Mouse (Mus musculus): Measurements from ENCODE around the gene Foxf1. TPM values are rescaled to one million over a fixed set of nuclear protein-coding genes. Genes with fewer than 3 reads are reported as not detected.
A peak's percentile ranks its signal among the peaks of the same experiment; 100 is the strongest.

Foxf1 gene
- polyA plus RNA-seq, 1 experiment: not detected

GRCm38 (mm10) chr8:121093496-121093895 lies 9.3 kb downstream of the Foxf1 start:
- Histone ChIP-seq H3ac (ENCODE audit: control insufficient read depth, insufficient read length) (no peak overlapping the region), H3K4me2 (ENCODE audit: low read depth) (no peak overlapping the region), H3K27me3 (ENCODE audit: control insufficient read depth, insufficient read depth, insufficient read length) (peaks cover 54% of the 10 kb centered on the region), H3K79me2 (ENCODE audit: control insufficient read depth, insufficient read depth) (no peaks in the 10 kb centered on the region), H3K4me3 (no peak overlapping the region), H3K36me3 (ENCODE audit: control insufficient read depth, insufficient read depth) (no peaks in the 10 kb centered on the region)
- TF ChIP-seq TCF12 (IDR thresholded peaks at IDR 0.05; ENCODE audit: insufficient read depth, poor library complexity, severe bottlenecking) (no peak), E2F4 (IDR thresholded peaks at IDR 0.05; ENCODE audit: insufficient read depth) (no peak), USF1 (IDR thresholded peaks at IDR 0.05; ENCODE audit: low read depth) (no peak), REST (IDR thresholded peaks at IDR 0.05; ENCODE audit: insufficient read depth, insufficient read length) (no peak), MAX (IDR thresholded peaks at IDR 0.05; ENCODE audit: low read depth) (no peak), MYOG (IDR thresholded peaks at IDR 0.05; ENCODE audit: control insufficient read depth in 1 of 3, insufficient read depth in 1 of 3, insufficient read length in 2 of 3, low read depth in 2 of 3) (no peak), CEBPB (IDR thresholded peaks at IDR 0.05; ENCODE audit: insufficient read depth, poor library complexity, severe bottlenecking) (no peak), SRF (IDR thresholded peaks at IDR 0.05; ENCODE audit: control insufficient read depth, insufficient read length, low read depth) (no peak), TCF3 (IDR thresholded peaks at IDR 0.05; ENCODE audit: insufficient read length, low read depth) (no peak), POLR2A (IDR thresholded peaks at IDR 0.05; ENCODE audit: insufficient read length, low read depth) (no peak), POLR2AphosphoS2 (IDR thresholded peaks at IDR 0.05; ENCODE audit: insufficient read length, low read depth) (no peak), MYOD1 (IDR thresholded peaks at IDR 0.05; ENCODE audit: control insufficient read depth in 1 of 3, insufficient read length in 2 of 3, low read depth in 2 of 3) (no peak)

DNA sequence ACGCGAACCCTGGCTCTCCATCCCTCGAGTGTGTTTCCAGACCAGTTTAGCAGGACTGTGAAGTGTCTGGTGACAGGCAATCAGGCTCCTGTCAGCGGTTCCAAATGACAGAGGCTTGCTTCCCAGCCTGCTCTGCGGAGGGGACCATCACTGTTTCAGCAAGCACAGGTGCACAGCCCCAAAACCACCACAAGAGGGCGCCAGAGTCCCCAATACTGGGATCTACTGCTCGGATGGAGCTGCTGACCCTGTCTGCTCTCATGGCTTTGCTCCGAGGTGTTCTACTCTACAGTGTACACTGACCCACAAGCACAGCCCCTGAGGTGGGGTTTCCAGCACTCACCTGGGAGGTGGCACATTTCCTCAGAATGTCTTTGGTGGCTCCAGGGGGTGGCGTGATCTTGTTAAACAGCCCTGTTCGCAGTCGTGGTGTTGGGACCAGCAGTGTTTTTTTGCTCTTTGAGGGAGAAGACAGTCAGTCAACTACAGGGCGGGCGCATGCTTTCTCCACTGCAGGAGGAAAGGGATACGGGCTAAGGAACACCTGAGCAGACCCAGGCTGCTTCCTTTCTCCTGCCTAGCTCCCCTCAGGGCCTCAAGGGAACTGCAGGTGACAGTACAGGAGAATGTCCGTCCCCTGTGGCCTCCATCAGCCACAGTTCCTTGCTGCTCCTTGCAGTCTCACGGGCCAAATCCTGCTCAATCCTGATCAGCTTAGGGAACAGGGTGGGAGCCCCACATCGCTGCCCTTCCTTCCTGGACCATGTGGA lies 20.0 kb downstream of the Foxf1 start:
- Histone ChIP-seq H3K4me2 (ENCODE audit: low read depth) (no peak overlapping the region), H3K36me3 (ENCODE audit: control insufficient read depth, insufficient read depth) (peaks cover 17% of the 10 kb centered on the region), H3K4me3 (no peak overlapping the region), H3ac (ENCODE audit: control insufficient read depth, insufficient read length) (no peak overlapping the region), H3K79me2 (ENCODE audit: control insufficient read depth, insufficient read depth) (peaks cover 16% of the 10 kb centered on the region), H3K27me3 (ENCODE audit: control insufficient read depth, insufficient read depth, insufficient read length) (no peaks in the 10 kb centered on the region)
- no peak for TF ChIP-seq POLR2A (IDR thresholded peaks at IDR 0.05; ENCODE audit: insufficient read length, low read depth)
- TF ChIP-seq MYOD1 (IDR thresholded peaks at IDR 0.05; ENCODE audit: control insufficient read depth in 1 of 3, insufficient read length in 2 of 3, low read depth in 2 of 3): no peak
- TF ChIP-seq USF1 (IDR thresholded peaks at IDR 0.05; ENCODE audit: low read depth): no peak
- TF ChIP-seq E2F4 (IDR thresholded peaks at IDR 0.05; ENCODE audit: insufficient read depth): no peak
- no peak for TF ChIP-seq REST (IDR thresholded peaks at IDR 0.05; ENCODE audit: insufficient read depth, insufficient read length)

DNA sequence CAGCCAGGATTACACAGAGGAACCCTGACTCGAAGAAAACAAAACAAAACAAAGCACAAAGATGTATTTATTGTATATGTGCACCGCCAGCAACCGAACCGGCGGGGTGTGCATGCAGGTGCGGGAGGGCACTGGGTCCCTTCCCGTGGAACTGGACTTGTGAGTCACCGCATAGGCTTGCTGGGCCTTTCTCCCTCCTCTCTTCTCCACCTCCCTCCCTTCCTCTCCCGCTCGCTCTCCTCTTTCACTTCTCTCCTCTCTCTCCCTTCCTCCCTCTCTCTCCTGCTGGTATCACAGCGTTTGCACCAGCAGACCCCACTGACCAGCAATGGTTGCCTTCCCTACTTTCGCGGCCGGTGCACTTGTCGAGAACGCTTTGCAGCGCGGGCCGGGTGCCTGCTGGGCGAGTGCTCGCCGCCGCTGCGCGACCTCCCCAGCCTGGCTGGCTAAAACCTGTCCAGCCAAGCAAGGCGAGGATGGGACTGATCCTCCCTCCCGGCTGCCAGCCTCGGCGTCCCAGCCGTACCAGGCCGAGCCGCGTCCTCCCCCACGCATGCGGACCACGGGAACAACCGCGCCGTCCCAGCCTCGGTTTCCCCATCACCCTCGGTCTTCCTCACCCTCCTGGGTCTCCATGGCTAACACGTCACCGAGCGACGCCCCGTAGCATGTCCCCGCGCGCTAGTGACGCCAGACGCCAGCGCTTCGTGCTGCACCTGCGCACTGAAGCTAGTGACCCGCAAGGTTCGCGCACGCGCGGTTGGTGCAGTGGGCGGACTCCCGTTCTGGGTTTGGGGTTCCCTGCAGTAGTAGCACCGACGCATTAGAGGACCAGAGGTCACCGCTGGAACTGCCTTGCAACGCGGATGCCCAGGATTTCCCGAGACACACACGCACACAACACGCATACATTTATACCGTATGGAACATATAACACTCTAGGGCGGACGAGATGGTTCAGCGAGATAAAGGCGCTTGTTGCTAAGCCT lies 23.8 kb downstream of the Foxf1 start, which contains the start of gene Mthfsd:
Mthfsd (minus strand) TSS at position 725 of the 989 bp plus-strand sequence.
- Histone ChIP-seq H3K4me2 (ENCODE audit: low read depth) (peak within 1 kb of the TSS; percentile 86), H3ac (ENCODE audit: control insufficient read depth, insufficient read length) (peak within 1 kb of the TSS; percentile 75), H3K4me3 (peak within 1 kb of the TSS; percentile 71), H3K27me3 (ENCODE audit: control insufficient read depth, insufficient read depth, insufficient read length) (no peaks in the 10 kb centered on the region), H3K79me2 (ENCODE audit: control insufficient read depth, insufficient read depth) (peaks cover 16% of the 10 kb centered on the region), H3K36me3 (ENCODE audit: control insufficient read depth, insufficient read depth) (peaks cover 7% of the 10 kb centered on the region)
- TF ChIP-seq MYOG (IDR thresholded peaks at IDR 0.05; ENCODE audit: control insufficient read depth in 1 of 3, insufficient read depth in 1 of 3, insufficient read length in 2 of 3, low read depth in 2 of 3) (peak in 2 of 3 experiments; percentile 12 to 30), MYOD1 (IDR thresholded peaks at IDR 0.05; ENCODE audit: control insufficient read depth in 1 of 3, insufficient read length in 2 of 3, low read depth in 2 of 3) (no peak), SRF (IDR thresholded peaks at IDR 0.05; ENCODE audit: control insufficient read depth, insufficient read length, low read depth) (peak; percentile 52), POLR2A (IDR thresholded peaks at IDR 0.05; ENCODE audit: insufficient read length, low read depth) (peak; percentile 94)

DNA sequence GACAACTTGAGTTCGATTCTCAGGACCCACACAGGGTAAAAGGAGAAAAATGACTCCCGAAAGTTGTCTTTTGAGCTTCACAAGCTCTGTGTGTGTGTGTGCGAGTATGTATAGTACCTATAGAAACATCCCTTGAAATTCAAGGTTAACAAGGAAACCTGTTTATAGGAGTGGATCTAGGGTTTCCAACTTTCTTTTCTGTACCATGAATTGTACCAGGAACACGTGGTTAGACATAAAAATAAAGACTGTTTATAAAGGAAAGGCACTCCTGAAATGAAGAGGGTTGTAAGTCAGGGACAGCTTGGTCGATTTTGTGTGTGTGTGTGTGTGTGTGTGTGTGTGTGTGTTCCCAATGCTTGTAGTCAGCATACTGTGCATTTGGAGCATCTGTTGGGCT lies 24.5 kb downstream of the Foxf1 start:
- no peaks in the 10 kb centered on the region for H3K27me3 ChIP-seq (ENCODE audit: control insufficient read depth, insufficient read depth, insufficient read length)
- TF ChIP-seq TCF12 (IDR thresholded peaks at IDR 0.05; ENCODE audit: insufficient read depth, poor library complexity, severe bottlenecking) (no peak), REST (IDR thresholded peaks at IDR 0.05; ENCODE audit: insufficient read depth, insufficient read length) (no peak), POLR2AphosphoS2 (IDR thresholded peaks at IDR 0.05; ENCODE audit: insufficient read length, low read depth) (no peak), MAX (IDR thresholded peaks at IDR 0.05; ENCODE audit: low read depth) (no peak), USF1 (IDR thresholded peaks at IDR 0.05; ENCODE audit: low read depth) (no peak), POLR2A (IDR thresholded peaks at IDR 0.05; ENCODE audit: insufficient read length, low read depth) (no peak), CEBPB (IDR thresholded peaks at IDR 0.05; ENCODE audit: insufficient read depth, poor library complexity, severe bottlenecking) (no peak), SRF (IDR thresholded peaks at IDR 0.05; ENCODE audit: control insufficient read depth, insufficient read length, low read depth) (no peak), MYOD1 (IDR thresholded peaks at IDR 0.05; ENCODE audit: control insufficient read depth in 1 of 3, insufficient read length in 2 of 3, low read depth in 2 of 3) (no peak), E2F4 (IDR thresholded peaks at IDR 0.05; ENCODE audit: insufficient read depth) (no peak), TCF3 (IDR thresholded peaks at IDR 0.05; ENCODE audit: insufficient read length, low read depth) (no peak), MYOG (IDR thresholded peaks at IDR 0.05; ENCODE audit: control insufficient read depth in 1 of 3, insufficient read depth in 1 of 3, insufficient read length in 2 of 3, low read depth in 2 of 3) (no peak)

More for the DNA sequence above, 24.5 kb downstream of the Foxf1 start:
- H3K4me2 ChIP-seq (ENCODE audit: low read depth): peak overlapping the region; percentile 86
- peak overlapping the region; percentile 71 for H3K4me3 ChIP-seq
- H3K79me2 ChIP-seq (ENCODE audit: control insufficient read depth, insufficient read depth): peaks cover 16% of the 10 kb centered on the region
- H3ac ChIP-seq (ENCODE audit: control insufficient read depth, insufficient read length): peak overlapping the region; percentile 75
- peaks cover 1% of the 10 kb centered on the region for H3K36me3 ChIP-seq (ENCODE audit: control insufficient read depth, insufficient read depth)
